Mouse (Mus musculus) heart, postnatal 0 days (tissue): ENCODE data around the gene Lrrc42.

ENCODE experiments used
- CTCF ChIP-seq: IDR thresholded peaks from 2 replicates; pipeline ENCODE4 v1.5.1; 2016; ENCODE audit warnings: antibody characterized with exemption, control low read depth, low read depth
- EP300 ChIP-seq: IDR thresholded peaks from 2 replicates; pipeline ENCODE4 v1.6.1; 2016; ENCODE audit warnings: antibody characterized with exemption, low read depth

DNA sequence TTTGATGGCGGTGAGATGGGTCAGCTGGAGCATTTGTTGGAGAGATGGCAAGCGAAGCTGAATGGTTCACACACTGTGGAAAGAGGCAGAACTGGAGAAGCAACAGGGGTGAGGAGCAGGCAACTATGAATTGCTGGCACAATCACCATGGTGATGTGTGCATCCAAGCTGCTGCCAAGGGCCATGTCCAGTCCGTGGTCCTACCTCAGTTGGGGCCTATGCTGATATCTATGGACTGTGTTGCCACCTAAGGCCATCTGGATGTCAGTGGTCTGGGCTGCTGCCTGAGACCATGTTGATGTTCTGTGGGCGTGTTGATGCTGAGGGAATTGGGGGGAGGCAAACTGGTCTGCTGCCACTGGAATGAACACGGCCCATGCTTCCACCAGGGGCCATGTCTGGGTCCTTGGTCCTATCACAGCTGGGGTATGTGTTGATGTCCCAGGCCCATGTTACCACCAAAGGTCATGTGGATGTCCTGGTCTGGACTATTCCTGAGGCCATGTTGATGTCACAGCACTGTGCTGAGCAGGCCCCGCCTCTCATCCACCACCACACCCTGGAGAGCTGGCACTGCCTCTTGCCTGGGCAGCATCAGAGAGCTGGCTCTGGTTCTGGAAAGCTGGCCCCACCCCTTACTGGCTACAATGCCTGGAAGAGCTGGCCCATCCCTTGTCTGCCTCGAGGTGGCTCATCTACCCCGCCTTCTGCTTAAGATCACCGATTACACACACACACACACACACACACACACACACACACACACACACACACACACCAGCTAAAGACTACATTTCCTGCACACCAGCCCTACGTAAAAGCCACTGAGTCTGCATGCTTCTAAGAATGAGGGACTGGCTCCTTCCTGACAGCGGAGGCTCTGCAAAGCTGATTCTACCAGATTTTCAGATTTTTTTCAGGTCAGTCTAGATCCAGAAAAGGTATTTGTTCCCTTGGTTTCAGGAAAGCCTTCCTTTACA, 29.8 kb downstream of the Lrrc42 start:
- TF ChIP-seq CTCF (no peak), EP300 (no peak)
